Mouse (Mus musculus) liver, embryonic 12.5 days (tissue): Measurements from ENCODE around the gene 3110040M04Rik. TPM values are rescaled to one million over a fixed set of nuclear protein-coding genes. Genes with fewer than 3 reads are reported as not detected.
"Not testable (repeated sequence)": the region's sequence is repeated elsewhere in the genome, so short reads cannot be mapped to it uniquely, and the experiment has no call there.

Source experiments
- ATAC-seq: fragments of 200-750 bp; cut with Nextera tagmentation; 2 replicates; pipeline ENCODE4 v1.8.0; 2017; ENCODE audit warnings: moderate number of reproducible peaks, mild to moderate bottlenecking, moderate library complexity
- H3K27ac ChIP-seq: fragments of 300-500 bp; sonication (generic); 2 replicates; pipeline ENCODE4 v1.5.1; 2016; ENCODE audit warnings: mild to moderate bottlenecking
- H3K27me3 ChIP-seq: fragments of 300-500 bp; sonication (generic); replicated peaks from 2 replicates; pipeline ENCODE4 v1.6.1; 2016; ENCODE audit warnings: mild to moderate bottlenecking, moderate library complexity
- H3K36me3 ChIP-seq: fragments of 300-500 bp; sonication (generic); 2 replicates; pipeline ENCODE4 v1.6.1; 2016; ENCODE audit warnings: mild to moderate bottlenecking, moderate library complexity
- H3K4me1 ChIP-seq: fragments of 300-500 bp; sonication (generic); 2 replicates; pipeline ENCODE4 v1.6.1; 2016
- H3K4me2 ChIP-seq: fragments of 300-500 bp; sonication (generic); 2 replicates; pipeline ENCODE4 v1.6.1; 2016; ENCODE audit warnings: mild to moderate bottlenecking, moderate library complexity
- H3K4me3 ChIP-seq: fragments of 300-500 bp; sonication (generic); 2 replicates; pipeline ENCODE4 v1.5.1; 2016; ENCODE audit warnings: mild to moderate bottlenecking, moderate library complexity
- H3K9ac ChIP-seq: fragments of 300-500 bp; sonication (generic); 2 replicates; pipeline ENCODE4 v1.6.1; 2016; ENCODE audit warnings: mild to moderate bottlenecking, moderate library complexity
- H3K9me3 ChIP-seq: fragments of 300-500 bp; sonication (generic); replicated peaks from 2 replicates; pipeline ENCODE4 v1.6.1; 2016; ENCODE audit warnings: mild to moderate bottlenecking, moderate library complexity
- WGBS: fragments of 180-500 bp; shearing (Covaris S2); methylation state at CpG from one replicate; pipeline ENCODE4 v1.1.7; 2016; ENCODE audit not compliant: insufficient replicate concordance; 5-methylcytosine and 5-hydroxymethylcytosine counted together
- polyA plus RNA-seq: library from polyadenylated mRNA; unstranded; fragments of >200 nt; fragmentation: Nextera tagmentation; extraction: Ambion mirVana; gene quantifications from 2 replicates; pipeline ENCODE4 v1.2.1, GENCODE M21; 2016

3110040M04Rik gene
- polyA plus RNA-seq, 1 experiment from 2014 or later, result 1.6 TPM

GRCm38 (mm10) chr1:151177030-151177936, 26.6 kb upstream of the 3110040M04Rik start:
- H3K4me1 ChIP-seq, result peaks cover 62% of the 10 kb centered on the region
- H3K4me3 ChIP-seq, result peak overlapping the region; percentile 48
- H3K27ac ChIP-seq, result peak overlapping the region; percentile 95
- H3K36me3 ChIP-seq, result no peaks in the 10 kb centered on the region
- H3K9ac ChIP-seq, result peak overlapping the region; percentile 68
- WGBS, result 3% methylated on average over 10 of the region's 10 CpGs
- ATAC-seq, result peak; percentile 88
- H3K4me2 ChIP-seq, result peak overlapping the region; percentile 80
- no peaks in the 10 kb centered on the region for H3K27me3 ChIP-seq
- H3K9me3 ChIP-seq, result no peaks in the 10 kb centered on the region

- peak overlapping the region; percentile 80 for H3K4me2 ChIP-seq
- H3K4me3 ChIP-seq, result peak overlapping the region; percentile 48
- no peaks in the 10 kb centered on the region for H3K27me3 ChIP-seq
- 14% methylated on average over 4 of the region's 4 CpGs for WGBS
- peak overlapping the region; percentile 68; the same call in 1 of the 2 replicates for H3K9ac ChIP-seq
- H3K27ac ChIP-seq, result peak overlapping the region; percentile 95
- ATAC-seq, result peak; percentile 71
- H3K9me3 ChIP-seq, result no peaks in the 10 kb centered on the region
- no peaks in the 10 kb centered on the region for H3K36me3 ChIP-seq
- peaks cover 59% of the 10 kb centered on the region for H3K4me1 ChIP-seq
Measured at GRCm38 (mm10) chr1:151177937-151178271, 26.0 kb upstream of the 3110040M04Rik start.

GRCm38 (mm10) chr1:151178505-151179083, 25.3 kb upstream of the 3110040M04Rik start:
- Histone ChIP-seq H3K27ac (peak overlapping the region; percentile 95), H3K9ac (0 out of 2 replicates have a peak overlapping the region, but pooled peaks have one; percentile 68), H3K4me1 (peaks cover 64% of the 10 kb centered on the region)

DNA sequence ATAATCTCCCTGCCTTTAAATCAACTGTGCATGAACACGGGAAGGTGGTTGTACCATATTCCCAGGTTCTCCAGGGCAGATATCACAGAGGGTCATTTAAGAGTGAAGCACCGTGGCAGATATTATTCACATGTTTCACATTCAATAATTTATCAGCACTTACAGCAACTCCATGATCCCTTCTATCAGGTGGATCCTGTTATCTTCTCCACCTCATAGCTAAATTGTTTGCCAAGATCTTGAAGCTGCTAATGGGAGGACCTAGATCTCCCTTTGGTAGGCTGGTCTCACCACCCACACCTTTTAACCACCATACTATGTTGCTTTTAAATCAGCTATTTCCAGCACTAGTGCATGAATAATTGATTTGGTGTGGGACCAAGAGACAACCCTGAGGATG, 23.8 kb upstream of the 3110040M04Rik start:
- peaks cover 66% of the 10 kb centered on the region for H3K4me1 ChIP-seq
- H3K27me3 ChIP-seq, result no peaks in the 10 kb centered on the region
- H3K4me3 ChIP-seq, result no peak overlapping the region
- H3K4me2 ChIP-seq, result no peak overlapping the region
- H3K27ac ChIP-seq, result no peak overlapping the region
- no peak overlapping the region for H3K9ac ChIP-seq
- no peaks in the 10 kb centered on the region for H3K36me3 ChIP-seq
- ATAC-seq, result no peak
- 27% methylated on average over 2 of the region's 2 CpGs for WGBS
- H3K9me3 ChIP-seq, result no peaks in the 10 kb centered on the region

More at GRCm38 (mm10) chr1:151178505-151179083, 25.3 kb upstream of the 3110040M04Rik start:
- H3K27me3 ChIP-seq, result no peaks in the 10 kb centered on the region
- no peak overlapping the region for H3K4me3 ChIP-seq
- no peaks in the 10 kb centered on the region for H3K36me3 ChIP-seq
- WGBS, result 78% methylated on average over 2 of the region's 2 CpGs
- H3K9me3 ChIP-seq, result no peaks in the 10 kb centered on the region
- H3K4me2 ChIP-seq, result no peak overlapping the region; the same call in 1 of the 2 replicates
- ATAC-seq, result no peak

DNA sequence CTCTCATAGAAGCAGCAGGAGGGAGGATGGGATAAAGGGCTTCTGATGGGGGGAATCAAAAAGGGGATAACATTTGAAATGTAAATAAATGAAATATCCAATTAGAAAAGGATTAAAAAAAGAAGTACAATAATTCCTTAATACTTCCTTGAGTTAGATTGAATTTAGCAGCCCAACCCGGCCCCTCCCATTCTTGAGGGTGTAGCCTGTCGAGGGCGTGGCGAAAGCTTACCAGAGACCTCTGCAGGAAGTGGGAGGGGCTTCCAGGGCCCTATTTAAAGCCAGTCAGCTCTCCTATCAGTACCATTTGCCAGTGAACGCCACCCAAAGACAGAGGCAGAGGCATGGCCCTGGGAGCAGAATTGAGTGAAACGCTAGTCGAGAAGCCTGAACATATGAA, 21.7 kb upstream of the 3110040M04Rik start, which contains the start of gene Gm47985:
Gm47985 (plus strand) TSS at position 272 of the 400 bp plus-strand sequence.
- not testable (repeated sequence) for H3K9ac ChIP-seq, ATAC-seq, H3K4me2 ChIP-seq, H3K27ac ChIP-seq, H3K9me3 ChIP-seq, H3K27me3 ChIP-seq, H3K4me3 ChIP-seq, H3K36me3 ChIP-seq
- WGBS, result 60% methylated on average over 1 of the region's 7 CpGs
- H3K4me1 ChIP-seq, result peaks cover 54% of the 10 kb centered on the region

- H3K4me1 ChIP-seq, result peaks cover 27% of the 10 kb centered on the region
- not testable (repeated sequence) for H3K4me2 ChIP-seq, H3K27ac ChIP-seq, H3K36me3 ChIP-seq, ATAC-seq, H3K9me3 ChIP-seq, H3K9ac ChIP-seq, H3K27me3 ChIP-seq, H3K4me3 ChIP-seq
- WGBS, result 79% methylated on average over 3 of the region's 3 CpGs
Measured at GRCm38 (mm10) chr1:151186186-151186585, 17.7 kb upstream of the 3110040M04Rik start.

GRCm38 (mm10) chr1:151186879-151187424, 17.0 kb upstream of the 3110040M04Rik start:
- H3K27me3 ChIP-seq, H3K4me2 ChIP-seq, H3K9ac ChIP-seq, H3K27ac ChIP-seq, H3K36me3 ChIP-seq, H3K4me3 ChIP-seq, H3K9me3 ChIP-seq: not testable (repeated sequence)
- WGBS, result 57% methylated on average over 4 of the region's 4 CpGs
- peaks cover 20% of the 10 kb centered on the region for H3K4me1 ChIP-seq
- ATAC-seq, result peak; percentile 67

DNA sequence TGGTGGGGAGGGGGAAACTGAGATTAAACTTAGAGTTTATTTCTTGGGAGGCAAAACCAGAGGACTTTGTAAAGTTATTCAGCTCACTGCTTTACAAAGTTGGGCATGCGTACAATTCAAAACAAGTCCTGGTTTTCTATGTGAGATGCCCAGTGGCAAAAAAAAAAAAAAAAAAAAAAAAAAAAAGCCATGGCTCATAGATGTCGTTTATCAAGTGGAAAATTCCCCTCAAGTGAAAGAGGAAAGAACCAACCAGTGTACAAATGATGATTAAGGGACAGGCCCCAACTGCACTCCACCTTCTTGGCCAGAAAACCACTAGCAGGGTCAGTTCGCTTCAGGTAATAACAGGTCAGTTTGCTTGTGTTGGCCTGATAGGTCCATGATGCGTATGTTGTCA, 15.5 kb upstream of the 3110040M04Rik start:
- H3K4me2 ChIP-seq, result no peak overlapping the region
- WGBS, result 72% methylated on average over 4 of the region's 4 CpGs
- H3K27ac ChIP-seq, result no peak overlapping the region
- H3K27me3 ChIP-seq, result no peaks in the 10 kb centered on the region
- ATAC-seq, result no peak
- H3K9me3 ChIP-seq, result no peaks in the 10 kb centered on the region
- peaks cover 24% of the 10 kb centered on the region for H3K4me1 ChIP-seq
- H3K36me3 ChIP-seq, result no peaks in the 10 kb centered on the region
- no peak overlapping the region for H3K4me3 ChIP-seq
- H3K9ac ChIP-seq, result no peak overlapping the region

GRCm38 (mm10) chr1:151192075-151192474, 11.8 kb upstream of the 3110040M04Rik start, which contains the start of gene Gm8947:
TSS of gene Gm8947 (plus strand) at chr1:151192376.
- 60% methylated on average over 1 of the region's 7 CpGs for WGBS
- H3K4me1 ChIP-seq, result peaks cover 18% of the 10 kb centered on the region
- ATAC-seq, result peak; percentile 73; the same call in 1 of the 2 replicates

GRCm38 (mm10) chr1:151192739-151193138, 11.2 kb upstream of the 3110040M04Rik start:
- not testable (repeated sequence) for ATAC-seq, H3K36me3 ChIP-seq, H3K4me3 ChIP-seq, H3K27ac ChIP-seq, H3K27me3 ChIP-seq, H3K9ac ChIP-seq, H3K9me3 ChIP-seq
- Histone ChIP-seq H3K4me2 (0 out of 2 replicates have a peak overlapping the region, but pooled peaks have one; percentile 19), H3K4me1 (peaks cover 19% of the 10 kb centered on the region)
- WGBS, result 91% methylated on average over 15 of the region's 15 CpGs

More at GRCm38 (mm10) chr1:151192075-151192474, 11.8 kb upstream of the 3110040M04Rik start, which contains the start of gene Gm8947:
- peak within 1 kb of the TSS; percentile 19; the same call in 1 of the 2 replicates for H3K4me2 ChIP-seq
- H3K4me3 ChIP-seq, H3K27ac ChIP-seq, H3K9me3 ChIP-seq, H3K36me3 ChIP-seq, H3K27me3 ChIP-seq, H3K9ac ChIP-seq: not testable (repeated sequence)

GRCm38 (mm10) chr1:151195986-151196385, 7.9 kb upstream of the 3110040M04Rik start:
- not testable (repeated sequence) for H3K9ac ChIP-seq, ATAC-seq, H3K4me3 ChIP-seq, H3K27me3 ChIP-seq, H3K4me2 ChIP-seq, H3K27ac ChIP-seq, H3K9me3 ChIP-seq, H3K36me3 ChIP-seq
- H3K4me1 ChIP-seq, result peaks cover 25% of the 10 kb centered on the region
- 71% methylated on average over 4 of the region's 4 CpGs for WGBS

DNA sequence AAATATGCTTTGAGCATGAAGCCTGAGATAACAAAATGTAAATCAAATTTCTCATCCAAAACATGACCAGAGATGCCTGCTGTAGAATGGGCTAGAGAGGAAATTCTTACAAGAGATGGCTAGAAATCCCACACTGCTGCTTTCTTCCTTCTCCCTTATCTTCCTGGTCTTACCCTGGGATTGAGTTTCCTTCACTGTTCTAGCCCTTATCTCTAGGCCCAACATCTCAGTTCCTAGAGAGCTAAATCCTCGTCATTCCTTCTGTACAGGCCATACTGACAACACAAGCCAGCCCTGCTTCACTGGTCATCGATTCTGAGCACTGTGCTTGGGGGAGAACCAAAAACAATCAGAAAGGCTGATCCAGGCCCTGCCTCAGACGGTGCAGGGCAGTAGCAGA, 7.2 kb upstream of the 3110040M04Rik start:
- ATAC-seq, result peak; percentile 25; the same call in 1 of the 2 replicates
- 44% methylated on average over 3 of the region's 3 CpGs for WGBS
- not testable (repeated sequence) for H3K27ac ChIP-seq, H3K9me3 ChIP-seq, H3K4me3 ChIP-seq, H3K9ac ChIP-seq, H3K36me3 ChIP-seq, H3K4me2 ChIP-seq, H3K27me3 ChIP-seq
- peaks cover 25% of the 10 kb centered on the region for H3K4me1 ChIP-seq
